Mouse (Mus musculus): ENCODE measurements around the gene Gm28043.

DNA sequence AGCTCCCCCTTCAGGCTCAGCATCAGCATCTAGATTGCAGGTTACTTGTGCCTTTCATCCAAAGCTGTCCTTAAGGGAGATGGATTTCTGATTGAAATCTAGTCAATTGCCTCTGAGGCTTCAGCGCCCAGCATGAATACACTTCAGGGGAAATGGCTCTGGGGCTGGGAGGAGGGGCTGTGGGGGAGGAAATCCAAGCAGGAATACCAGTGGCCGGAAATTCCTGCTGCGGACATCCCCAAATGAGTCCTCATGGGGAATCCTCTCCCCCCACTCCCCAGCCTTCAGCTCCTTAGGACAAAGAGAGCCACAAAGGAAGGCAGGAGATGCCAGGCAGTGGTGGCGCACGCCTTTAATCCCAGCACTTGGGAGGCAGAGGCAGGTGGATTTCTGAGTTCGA is 132.8 kb downstream of the Gm28043 start:
- no peak for TF ChIP-seq POLR2A (IDR thresholded peaks at IDR 0.05; ENCODE audit: insufficient read length, low read depth)
- TF ChIP-seq CEBPB (IDR thresholded peaks at IDR 0.05; ENCODE audit: insufficient read depth, poor library complexity, severe bottlenecking), result no peak
- TF ChIP-seq MYOD1 (IDR thresholded peaks at IDR 0.05; ENCODE audit: control insufficient read depth in 1 of 3, insufficient read length in 2 of 3, low read depth in 2 of 3), result no peak
- no peak for TF ChIP-seq POLR2AphosphoS2 (IDR thresholded peaks at IDR 0.05; ENCODE audit: insufficient read length, low read depth)
